Mouse (Mus musculus) ES-Bruce4 (cell line): Measurements from ENCODE around the gene Wdr47.
"Not testable (repeated sequence)": the region's sequence is repeated elsewhere in the genome, so short reads cannot be mapped to it uniquely, and the experiment has no call there.

Source experiments
- CTCF ChIP-seq: IDR thresholded peaks from one replicate; pipeline ENCODE4 v1.8.1; 2011; ENCODE audit warnings: low read depth, low read length
- EP300 ChIP-seq: IDR thresholded peaks from 2 replicates; pipeline ENCODE4 v1.6.1; 2011; ENCODE audit warnings: low read depth, low read length; ENCODE audit not compliant: insufficient read depth
- POLR2A ChIP-seq: IDR thresholded peaks from one replicate; pipeline ENCODE4 v1.8.1; 2011; ENCODE audit warnings: low read length; ENCODE audit not compliant: insufficient read depth

DNA sequence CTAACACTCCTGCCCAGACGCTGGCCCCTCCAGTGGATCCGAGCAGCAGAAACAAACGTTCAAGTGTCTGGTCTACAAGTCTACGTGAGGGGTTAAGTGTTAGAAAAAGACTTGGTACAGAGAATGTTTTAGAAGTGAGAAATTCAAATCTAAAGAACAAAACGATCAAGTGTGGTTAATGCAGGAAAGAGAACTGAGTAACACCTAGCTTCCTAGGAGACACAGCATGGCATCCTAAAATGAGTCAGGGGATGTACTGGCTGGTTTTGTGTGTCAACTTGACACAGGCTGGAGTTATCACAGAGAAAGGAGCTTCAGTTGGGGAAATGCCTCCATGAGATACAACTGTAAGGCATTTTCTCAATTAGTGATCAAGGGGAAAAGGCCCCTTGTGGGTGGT is 92.5 kb downstream of the Wdr47 start:
- TF ChIP-seq CTCF, EP300, POLR2A: not testable (repeated sequence)
